Mouse (Mus musculus) kidney, postnatal 14 days (tissue): Measurements from ENCODE around the gene Sptbn1.
A peak's percentile ranks its signal among the peaks of the same experiment; 100 is the strongest.
"Not testable (repeated sequence)": the region's sequence is repeated elsewhere in the genome, so short reads cannot be mapped to it uniquely, and the experiment has no call there.

Experiments
- DNase-seq: peaks from one replicate; pipeline ENCODE4 v3.0.0; 2022; ENCODE audit warnings: mixed read lengths

Gene Sptbn1

GRCm38 (mm10) chr11:30255211-30255610 lies 12.8 kb downstream of the Sptbn1 start:
- not testable (repeated sequence) for DNase-seq

DNA sequence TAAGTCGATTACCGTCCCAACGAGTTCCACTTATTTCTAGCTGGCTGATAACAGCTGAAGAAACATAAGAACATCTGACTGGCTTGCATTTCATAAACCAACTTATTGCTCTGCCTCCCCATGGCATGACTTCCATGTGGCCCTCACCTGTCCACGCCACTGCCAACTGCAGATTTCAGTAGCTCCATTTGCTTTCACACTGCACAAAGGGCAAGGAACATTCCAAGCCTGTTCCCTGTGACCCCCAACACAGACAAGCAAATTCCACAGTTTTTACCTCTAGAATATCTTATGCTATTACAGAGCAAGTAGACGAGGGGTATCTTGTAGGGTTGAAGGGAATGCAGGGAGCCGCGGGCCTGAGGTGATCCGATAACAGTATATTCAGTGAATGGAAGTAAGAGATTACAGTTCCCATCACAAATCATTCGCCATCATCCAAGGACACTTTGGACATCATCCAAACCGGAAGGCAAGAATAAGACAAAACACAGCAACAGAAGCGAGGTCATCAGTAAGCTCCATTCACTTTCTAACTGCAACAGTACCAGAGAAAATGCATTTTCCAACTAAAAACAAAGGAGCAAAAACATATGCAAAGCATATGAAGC lies 16.6 kb downstream of the Sptbn1 start:
- DNase-seq = no peak

- no peak for DNase-seq
Observed at GRCm38 (mm10) chr11:30249452-30250016, 18.4 kb downstream of the Sptbn1 start.

GRCm38 (mm10) chr11:30247106-30247505 lies 20.9 kb downstream of the Sptbn1 start:
- DNase-seq = no peak

DNA sequence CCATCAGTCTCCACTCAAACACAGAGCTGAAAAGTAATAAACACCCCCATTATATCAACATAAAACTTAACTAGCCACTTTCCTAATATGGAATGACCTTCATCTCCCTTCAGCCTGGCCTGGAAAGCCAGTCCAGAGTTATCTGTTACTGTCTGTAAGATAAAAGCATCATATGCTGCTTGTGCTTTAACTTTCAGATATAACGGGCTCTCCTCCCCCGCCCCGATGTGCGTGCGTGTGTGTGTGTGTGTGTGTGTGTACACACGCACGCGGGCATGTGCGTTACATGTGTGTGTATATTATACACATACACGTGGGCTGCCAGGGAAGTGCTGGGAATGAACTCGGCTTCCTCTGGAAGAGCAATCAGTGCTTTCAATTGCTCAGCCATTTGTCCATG lies 21.8 kb downstream of the Sptbn1 start:
- DNase-seq = no peak

DNA sequence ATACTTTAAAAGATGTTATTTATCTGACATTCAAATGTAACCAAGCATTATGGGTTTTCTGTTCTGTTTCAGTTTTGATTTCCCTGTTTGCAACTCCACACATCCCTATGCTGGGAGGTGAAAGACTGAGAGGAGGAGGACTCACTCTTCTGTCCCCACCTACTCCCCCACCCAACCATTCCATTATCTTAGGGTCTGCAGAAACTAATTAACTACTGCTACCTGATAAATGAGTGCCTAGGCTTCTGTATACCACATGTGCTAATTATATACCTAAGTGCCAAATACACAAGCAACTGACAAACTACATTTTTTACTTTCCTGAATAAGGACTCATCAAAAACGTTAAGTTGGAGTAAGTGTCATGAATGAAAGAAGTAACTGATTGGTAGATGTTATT lies 23.8 kb downstream of the Sptbn1 start:
- no peak for DNase-seq

- DNase-seq = peak; percentile 54
Observed at GRCm38 (mm10) chr11:30243591-30243990, 24.4 kb downstream of the Sptbn1 start.

DNA sequence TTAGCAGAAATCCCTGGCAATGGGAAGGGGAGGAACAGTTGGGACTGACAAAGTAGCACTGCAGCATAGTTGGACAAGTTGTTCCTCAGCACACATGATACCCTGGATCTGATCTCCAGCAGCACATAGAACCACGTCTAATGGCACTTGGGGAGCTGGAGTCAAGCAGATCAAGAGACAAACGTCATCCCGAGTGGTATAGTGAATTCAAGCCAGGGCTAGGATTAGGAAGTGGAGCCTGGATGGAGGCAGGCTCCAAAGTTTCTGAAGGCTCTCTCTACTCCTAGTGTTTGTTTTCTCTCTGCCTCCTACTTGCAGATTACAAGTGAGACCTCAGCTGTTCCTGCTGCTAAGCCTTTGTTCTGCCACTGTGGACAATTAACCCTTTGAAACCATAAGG lies 27.1 kb downstream of the Sptbn1 start:
- DNase-seq = no peak

DNA sequence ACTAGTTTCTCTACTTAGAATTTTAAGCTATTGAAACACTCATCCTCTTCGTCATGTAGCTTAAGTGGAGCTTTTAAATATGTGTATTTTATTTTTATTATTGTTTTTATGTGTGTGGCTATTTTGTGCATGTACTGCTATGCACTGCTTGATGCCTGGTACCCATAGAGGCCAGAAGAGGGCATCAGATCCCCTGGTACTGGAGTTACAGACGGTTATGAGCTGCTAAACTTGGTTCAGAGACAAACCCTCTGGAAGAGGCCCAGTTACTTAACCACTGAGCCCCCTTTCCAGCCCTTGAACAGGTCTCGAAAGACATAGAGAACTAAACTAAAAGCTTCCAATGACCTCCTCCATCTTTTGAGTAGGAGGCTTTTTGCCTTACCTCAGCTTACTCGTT lies 30.0 kb downstream of the Sptbn1 start:
- DNase-seq = peak; percentile 54

GRCm38 (mm10) chr11:30236681-30237242 lies 31.2 kb downstream of the Sptbn1 start:
- DNase-seq = no peak

DNA sequence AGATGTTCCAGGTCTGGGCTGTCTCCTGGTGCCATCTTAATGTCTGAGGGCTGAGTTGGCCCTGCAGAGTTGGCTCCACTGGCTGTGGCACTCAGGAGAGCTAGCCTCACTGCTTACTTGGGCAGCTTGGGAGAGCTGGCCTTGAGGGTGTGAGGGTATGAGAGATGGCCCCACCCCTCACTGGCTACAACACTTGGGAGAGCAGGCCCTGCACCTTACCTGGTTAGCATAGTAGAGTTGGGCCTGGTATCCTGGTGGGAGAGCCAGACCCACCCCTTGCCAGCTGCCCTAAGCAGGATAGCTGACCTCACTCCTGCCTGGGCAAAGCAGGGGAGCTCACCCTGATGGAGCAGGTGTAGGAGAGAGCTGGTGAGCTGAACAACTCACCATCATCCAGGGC lies 32.3 kb downstream of the Sptbn1 start:
- DNase-seq = no peak

GRCm38 (mm10) chr11:30235218-30235617 lies 32.8 kb downstream of the Sptbn1 start:
- no peak for DNase-seq

- no peak for DNase-seq
Observed at GRCm38 (mm10) chr11:30233946-30234345, 34.0 kb downstream of the Sptbn1 start.

DNA sequence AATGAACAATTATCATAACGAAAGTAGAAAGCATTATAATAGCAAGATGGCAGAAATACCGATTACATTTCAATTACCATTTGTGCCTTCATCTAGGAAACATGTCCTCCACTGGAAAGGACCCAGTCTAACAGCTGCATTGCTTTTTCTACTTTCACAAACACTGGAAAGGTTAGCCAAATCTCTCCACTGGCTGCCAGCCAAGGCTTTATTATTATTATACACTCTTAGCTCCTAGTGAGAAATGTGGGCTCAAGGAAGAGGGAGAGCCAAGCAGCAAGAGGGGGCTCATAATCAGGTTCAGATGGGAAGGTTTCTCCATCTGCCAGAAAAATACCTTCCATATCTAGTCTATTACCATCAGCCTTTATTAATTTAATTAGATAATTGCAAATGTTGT lies 35.9 kb downstream of the Sptbn1 start:
- DNase-seq = peak; percentile 86

DNA sequence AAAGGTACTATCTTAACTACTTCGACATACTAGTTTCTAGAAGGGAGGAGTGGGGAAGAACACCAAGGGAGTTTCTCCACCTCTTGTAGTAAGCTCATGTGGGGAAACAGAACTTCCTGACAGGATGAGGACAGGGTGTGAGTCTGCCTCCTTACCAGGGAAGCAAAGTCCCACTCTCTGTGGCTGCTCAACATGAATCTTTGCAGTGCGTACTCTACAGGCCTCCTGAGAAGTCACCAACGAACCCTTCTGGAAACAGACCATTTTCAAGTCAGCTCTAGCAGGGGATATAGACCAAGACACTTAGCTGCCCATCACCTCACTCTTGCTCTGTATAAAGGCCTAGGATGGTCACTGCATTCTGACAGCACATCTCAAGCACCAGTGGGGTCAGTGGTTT lies 36.6 kb downstream of the Sptbn1 start:
- no peak for DNase-seq

- DNase-seq = peak; percentile 80
Observed at GRCm38 (mm10) chr11:30230330-30230771, 37.6 kb downstream of the Sptbn1 start.

DNA sequence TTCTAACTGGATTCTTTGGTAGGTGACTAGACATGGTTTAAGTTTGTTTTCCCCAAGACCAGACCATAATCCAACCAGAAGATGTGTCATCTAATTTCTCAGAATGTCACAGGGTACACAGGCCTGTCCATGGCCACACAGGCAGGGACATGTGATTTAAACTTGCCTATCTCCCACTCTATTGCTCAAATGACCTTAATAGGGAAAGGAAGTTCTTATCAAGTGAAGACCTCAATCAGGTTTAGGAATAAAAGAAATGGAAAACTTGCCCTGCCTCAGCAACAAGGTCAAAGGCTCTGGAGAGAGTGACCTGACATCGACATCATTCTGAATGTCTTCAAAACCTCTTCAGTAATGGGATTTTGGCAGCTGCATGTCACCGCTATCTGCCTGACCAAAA lies 41.2 kb downstream of the Sptbn1 start:
- no peak for DNase-seq

DNA sequence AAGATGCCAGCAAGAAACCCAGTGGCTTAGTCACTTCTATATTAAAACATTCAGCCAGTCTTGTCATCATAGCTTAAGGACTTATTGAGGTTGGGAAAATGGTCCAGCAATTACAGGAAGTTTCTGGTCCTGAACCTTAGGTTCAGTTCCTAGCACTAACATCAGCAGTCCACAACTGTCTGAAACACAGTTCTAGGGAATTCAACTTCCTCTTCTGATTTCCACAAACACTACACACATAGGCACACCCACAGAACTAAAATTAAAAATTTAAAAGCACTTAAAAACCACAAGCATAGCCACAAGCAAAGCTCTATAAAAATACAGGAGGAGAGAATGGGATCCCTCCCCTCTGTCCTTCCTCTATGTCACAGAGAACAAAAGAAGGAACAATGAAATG lies 43.4 kb downstream of the Sptbn1 start:
- no peak for DNase-seq

DNA sequence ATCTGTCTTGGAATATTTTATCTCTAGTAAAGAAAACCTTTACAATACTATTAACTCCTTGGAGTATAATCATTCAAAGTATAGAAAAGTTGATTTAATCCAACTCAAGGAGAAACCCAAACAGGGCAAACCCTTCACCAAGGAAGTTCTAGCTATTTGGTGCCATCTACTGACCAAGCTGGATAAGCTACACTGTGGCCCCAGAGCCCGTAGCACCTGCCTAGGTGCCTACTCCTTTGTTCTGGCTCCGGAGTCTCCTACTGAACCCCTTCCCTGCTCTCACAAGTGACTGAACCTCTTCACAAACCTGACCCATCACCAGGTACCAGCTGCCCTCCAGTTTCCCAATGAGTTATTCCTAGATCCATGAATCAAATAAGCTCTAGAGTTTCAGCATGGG lies 45.3 kb downstream of the Sptbn1 start:
- peak; percentile 39 for DNase-seq

GRCm38 (mm10) chr11:30221043-30221442 lies 46.9 kb downstream of the Sptbn1 start:
- DNase-seq = no peak

DNA sequence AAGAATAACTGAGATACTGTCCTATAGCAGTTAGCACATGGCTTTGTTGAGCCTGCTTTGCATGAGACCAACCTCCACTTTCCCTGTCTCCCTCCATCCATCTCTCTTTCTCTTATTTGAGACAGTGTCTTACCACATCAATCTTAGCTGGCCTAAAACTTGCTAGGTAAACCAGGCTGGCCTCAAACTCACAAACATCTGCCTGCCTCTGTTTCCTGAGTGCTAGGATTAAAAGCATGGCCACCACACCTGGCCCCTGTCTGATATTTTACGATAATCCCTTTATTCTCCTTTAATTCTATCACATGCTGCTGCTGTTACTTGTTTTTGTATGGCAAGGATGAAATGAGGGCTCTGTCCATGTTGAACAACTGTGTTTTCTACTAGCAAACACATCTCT lies 49.6 kb downstream of the Sptbn1 start:
- no peak for DNase-seq

- no peak for DNase-seq
Observed at GRCm38 (mm10) chr11:30217496-30217895, 50.5 kb downstream of the Sptbn1 start.

DNA sequence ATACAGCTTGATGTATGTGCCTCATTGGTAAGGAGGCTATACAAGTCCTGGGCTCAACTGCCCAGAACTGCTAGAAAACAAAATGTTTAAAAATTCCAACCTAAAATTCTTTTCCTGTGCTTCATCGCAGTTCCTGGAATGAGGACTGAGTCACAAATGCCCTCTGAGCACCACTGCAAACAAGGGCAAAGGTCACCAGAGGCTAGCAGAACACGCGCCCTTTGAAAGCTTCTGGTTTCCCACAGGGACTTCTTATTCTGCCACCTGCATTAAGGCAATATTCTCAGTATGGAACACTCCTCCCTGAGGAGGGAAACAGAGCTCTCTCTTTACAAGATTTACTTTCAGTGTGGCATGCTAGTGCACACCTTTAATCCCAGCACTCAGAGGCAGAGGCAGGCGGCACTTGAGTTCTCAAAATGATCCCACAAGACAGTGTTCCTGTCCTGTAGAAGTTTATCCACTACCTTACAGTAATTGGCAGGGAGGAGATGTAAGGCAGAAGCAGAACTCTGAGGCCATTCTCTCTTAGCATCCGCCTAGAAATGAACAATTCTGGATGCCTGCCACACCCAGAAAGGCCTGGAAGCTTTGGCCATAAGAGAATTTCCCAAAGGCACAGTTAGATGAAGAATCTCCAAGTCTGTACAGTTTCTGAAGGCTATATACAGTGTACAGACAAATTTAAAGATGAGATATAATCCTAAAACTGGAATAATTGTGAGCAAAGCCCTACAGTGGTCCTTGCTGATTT lies 56.1 kb downstream of the Sptbn1 start:
- peak; percentile 56 for DNase-seq

DNA sequence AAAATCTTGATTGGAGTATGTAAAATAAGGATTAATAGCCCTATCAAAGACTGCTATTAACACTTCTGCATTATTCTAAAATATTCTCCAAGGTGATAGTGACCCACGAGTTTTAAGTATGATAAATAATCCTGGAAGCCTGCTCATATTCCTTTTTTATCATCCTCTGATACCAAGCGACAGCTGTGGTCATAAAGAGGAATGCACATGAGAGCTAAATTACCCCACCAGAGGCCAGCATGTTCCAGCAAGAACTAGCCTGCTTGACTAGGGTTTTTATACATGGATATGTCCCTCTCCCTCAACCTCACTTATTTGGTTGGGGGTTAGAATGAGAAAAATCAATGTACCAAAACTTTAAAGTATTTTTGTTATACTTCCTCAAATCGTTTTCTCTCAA lies 56.8 kb downstream of the Sptbn1 start:
- no peak for DNase-seq
